Mouse (Mus musculus) monocyte, adult 2 months (primary cell): ENCODE results near the gene Scd2.
"Not testable (repeated sequence)": the region's sequence is repeated elsewhere in the genome, so short reads cannot be mapped to it uniquely, and the experiment has no call there.

Source experiments
- DNase-seq, 2 experiments: peaks; one replicate each; pipeline ENCODE4 v3.0.0; 2022; ENCODE audit warnings: low spot score in 2 of 2, low read depth in 1 of 2

Scd2 gene

GRCm38 (mm10) chr19:44273711-44274110 is 19.8 kb upstream of the Scd2 start:
- no peak for DNase-seq

DNA sequence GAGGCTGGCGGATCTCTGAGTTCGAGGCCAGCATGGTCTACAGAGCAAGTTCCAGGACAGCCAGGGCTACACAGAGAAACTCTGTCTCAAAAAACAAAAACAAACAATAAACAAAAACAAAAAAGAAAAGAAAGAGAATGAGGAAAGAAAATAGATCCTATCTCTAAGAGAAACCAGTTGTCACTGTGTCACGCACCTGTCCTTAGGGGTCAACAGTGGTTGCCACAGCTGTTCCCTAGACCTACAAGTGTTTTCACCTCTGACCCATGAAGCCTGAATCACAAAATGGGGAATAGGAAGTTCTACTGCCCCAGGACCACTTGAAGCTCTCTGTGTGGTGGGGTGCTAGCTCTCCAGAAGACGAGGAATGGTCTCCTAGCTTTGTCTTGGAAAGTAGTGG is 19.0 kb upstream of the Scd2 start:
- DNase-seq = no peak

- no peak for DNase-seq
These were observed 18.1 kb upstream of the Scd2 start for GRCm38 (mm10) chr19:44275418-44275817.

DNA sequence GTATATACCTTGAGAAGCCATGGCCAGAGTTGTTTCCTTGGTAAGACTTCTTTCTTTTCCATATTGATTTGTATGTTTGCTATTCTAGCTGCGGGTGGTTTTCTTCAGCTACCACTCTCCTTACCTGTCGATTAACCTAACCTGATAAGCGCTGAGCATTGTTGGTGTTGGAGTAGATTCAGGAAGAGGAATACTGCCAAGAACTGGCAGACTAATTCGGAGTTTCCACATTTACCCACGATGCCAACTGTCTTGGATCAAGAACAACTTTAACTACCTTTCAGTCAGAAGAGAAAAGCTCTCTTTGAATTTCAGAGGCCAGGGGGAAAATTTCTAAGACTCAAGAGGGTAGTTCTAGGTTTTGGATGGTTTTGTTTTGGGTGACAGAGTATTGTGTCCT is 16.6 kb upstream of the Scd2 start:
- no peak for DNase-seq

- DNase-seq = no peak
These were observed 15.5 kb upstream of the Scd2 start for GRCm38 (mm10) chr19:44277931-44278330.

GRCm38 (mm10) chr19:44280755-44281154 is 12.7 kb upstream of the Scd2 start:
- no peak for DNase-seq

GRCm38 (mm10) chr19:44281825-44282447 is 11.5 kb upstream of the Scd2 start:
- DNase-seq = not testable (repeated sequence)

GRCm38 (mm10) chr19:44282534-44283156 is 10.8 kb upstream of the Scd2 start:
- DNase-seq = no peak

GRCm38 (mm10) chr19:44283157-44284024 is 10.1 kb upstream of the Scd2 start:
- DNase-seq = no peak

- DNase-seq = peak; percentile 76 to 80
These were observed 9.3 kb upstream of the Scd2 start for GRCm38 (mm10) chr19:44284025-44284695.

- DNase-seq = no peak
These were observed 8.8 kb upstream of the Scd2 start for GRCm38 (mm10) chr19:44284723-44285122.

- no peak for DNase-seq
These were observed 7.9 kb upstream of the Scd2 start for GRCm38 (mm10) chr19:44285554-44285953.

- no peak for DNase-seq
These were observed 7.4 kb upstream of the Scd2 start for GRCm38 (mm10) chr19:44286109-44286508.

GRCm38 (mm10) chr19:44287415-44288110 is 5.9 kb upstream of the Scd2 start:
- DNase-seq = no peak

DNA sequence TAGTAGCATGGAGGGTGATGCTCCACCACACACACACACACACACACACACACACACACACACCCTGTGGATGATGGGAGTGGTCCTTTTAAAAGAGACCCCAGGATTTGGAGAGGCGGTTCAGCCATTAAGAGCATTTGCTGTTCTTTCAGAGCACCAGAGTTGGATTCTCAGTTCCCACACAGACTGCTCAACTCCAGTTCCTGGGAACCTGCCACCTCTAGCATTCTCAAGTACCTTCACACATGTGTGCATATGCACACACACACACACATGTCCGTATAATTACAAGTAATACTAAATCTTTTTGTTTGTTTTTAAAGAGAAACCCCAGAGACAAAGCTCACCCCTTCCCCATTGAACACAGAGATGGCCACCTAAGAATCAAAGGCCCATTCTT is 1.4 kb upstream of the Scd2 start:
- no peak for DNase-seq

GRCm38 (mm10) chr19:44292483-44292882 is 991 bp upstream of the Scd2 start:
- DNase-seq = no peak

DNA sequence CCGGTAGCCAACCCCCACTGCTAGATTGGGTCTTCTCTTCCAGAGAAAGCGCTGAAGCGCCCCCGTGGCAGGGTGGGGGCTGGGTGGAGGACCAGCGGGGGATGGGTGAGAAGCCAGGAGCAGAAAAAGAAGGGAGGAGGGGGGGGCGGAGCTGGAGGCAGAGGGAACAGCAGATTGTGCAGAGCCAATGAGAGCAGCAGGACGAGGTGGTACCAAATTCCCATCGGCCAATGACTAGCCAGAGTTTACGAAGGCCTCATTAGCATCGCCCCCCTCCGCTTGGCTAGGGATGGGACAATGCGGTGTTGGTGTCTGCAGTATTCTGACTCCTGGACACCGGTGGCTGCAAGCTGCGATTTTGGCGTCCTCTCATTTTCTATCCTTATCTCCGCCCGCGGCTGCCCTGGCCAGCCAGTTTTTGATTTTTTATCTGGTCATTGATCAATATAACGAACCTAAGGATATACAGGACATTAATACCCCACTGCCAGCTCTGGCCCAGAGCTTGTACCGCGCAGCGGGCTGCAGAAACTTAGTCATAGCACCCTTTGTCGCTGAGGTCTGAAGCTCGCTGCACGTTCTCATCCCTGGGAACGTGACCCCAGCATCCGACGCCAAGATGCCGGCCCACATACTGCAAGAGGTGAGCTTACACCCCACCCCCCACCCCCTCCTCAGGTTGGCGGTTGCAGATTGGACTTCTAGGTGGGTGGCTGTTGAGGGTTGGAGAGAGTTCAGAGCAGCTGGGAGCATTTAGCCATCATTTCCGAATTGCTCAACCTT is 486 bp downstream of the Scd2 start:
- DNase-seq = peak in 1 of 2 experiments; percentile 28

DNA sequence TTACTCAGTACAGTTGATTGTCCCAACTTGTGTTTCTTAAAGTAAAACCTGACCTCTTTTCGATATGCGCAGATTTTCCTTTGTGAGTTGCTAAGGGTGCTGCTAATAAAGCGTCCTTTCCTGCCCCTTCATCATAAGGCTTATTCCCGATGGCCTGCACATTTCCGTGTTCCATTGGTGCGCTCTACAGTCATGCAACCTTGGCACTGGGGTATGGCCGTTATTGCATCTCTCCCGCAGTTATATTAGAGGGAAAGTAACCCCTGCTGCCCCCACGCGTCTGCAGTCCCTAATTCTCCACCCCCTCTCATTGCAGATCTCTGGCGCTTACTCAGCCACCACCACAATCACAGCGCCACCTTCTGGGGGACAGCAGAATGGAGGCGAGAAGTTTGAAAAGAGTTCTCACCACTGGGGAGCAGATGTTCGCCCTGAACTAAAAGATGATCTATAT is 1.1 kb downstream of the Scd2 start:
- DNase-seq = peak; percentile 50 to 70

GRCm38 (mm10) chr19:44295251-44295650 is 1.8 kb downstream of the Scd2 start:
- DNase-seq = no peak

DNA sequence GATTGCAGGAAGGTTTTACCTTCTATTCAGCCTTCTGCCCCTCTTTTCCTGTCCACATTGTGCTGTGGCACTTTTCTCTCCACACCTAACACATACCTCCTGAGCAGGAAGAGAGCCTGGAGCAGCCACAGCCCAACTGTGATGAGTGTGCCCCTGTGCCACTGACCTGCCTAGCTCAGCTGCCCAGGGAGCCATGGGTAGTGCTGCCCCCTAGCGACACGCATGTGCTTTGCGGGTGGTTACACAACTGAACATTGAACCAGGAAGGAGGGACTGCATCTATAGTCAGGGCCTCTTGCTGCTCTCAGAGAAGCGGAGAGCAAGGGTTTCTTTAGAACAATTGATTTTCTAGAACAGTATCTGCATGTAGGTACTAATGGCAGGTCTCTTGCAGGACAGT is 2.3 kb downstream of the Scd2 start:
- peak; percentile 71 to 85 for DNase-seq
